In the genomic region with DNA sequence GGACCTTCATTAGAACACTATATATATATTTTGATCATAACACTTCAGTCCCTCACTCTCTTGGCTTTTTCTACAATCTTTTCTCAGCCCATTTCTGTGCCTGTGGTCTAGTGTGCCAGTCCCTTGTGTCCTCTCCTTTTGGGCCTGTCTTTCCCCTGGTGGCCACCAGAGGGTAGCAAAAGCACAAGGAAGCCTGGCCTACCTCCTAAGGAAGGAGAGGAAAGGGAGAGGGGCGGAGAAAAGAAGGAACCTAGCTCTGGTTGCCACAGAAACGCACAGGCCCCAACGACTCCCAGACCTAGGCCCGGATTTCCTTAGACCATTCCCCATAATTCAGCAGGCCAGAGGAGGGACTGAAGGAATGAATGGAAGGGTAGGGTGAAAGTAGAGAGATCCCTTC, we compare ENCODE assay signal across 8 mouse cellular contexts. TPM values are rescaled to one million over a fixed set of nuclear protein-coding genes. Genes with fewer than 3 reads are reported as not detected.
DNase-seq lines count a peak whose midpoint lies in the region; ATAC-seq and TF ChIP-seq lines count a peak whose summit lies in the region.

No protein-coding gene starts in this region.

- peak overlapping the region; percentile 13; the same call in 1 of the 2 replicates for H3K9ac ChIP-seq in hindbrain, embryonic 16.5 days (ENCODE audit: low read depth, low read length)

- intact Hi-C loops in gastrocnemius, adult 2 months (cut with DNase I): loop anchor here (2.0 kb wide), 2 partner anchors 38 to 168 kb away; no protein-coding TSS in a partner anchor

- peaks cover 55% of the 10 kb centered on the region for H3K4me1 ChIP-seq in hindbrain, embryonic 16.5 days (ENCODE audit: control insufficient read depth, insufficient read depth, low read depth, low read length)

- H3K4me2 ChIP-seq in hindbrain, embryonic 16.5 days (ENCODE audit: low read length): peak overlapping the region; percentile 25

- H3K27ac ChIP-seq in gastrocnemius, adult 2 months: no peak overlapping the region
- H3K27ac ChIP-seq in hindbrain, embryonic 16.5 days (ENCODE audit: low read depth, low read length): no peak overlapping the region

- peak; percentile 84 to 90 for DNase-seq in cerebellum, postnatal 4 days (ENCODE audit: low spot score in 2 of 2)
- DNase-seq in gastrocnemius, adult 2 months: peak; percentile 83
- peak; percentile 84 to 88 for DNase-seq in layer of hippocampus, postnatal 36 days
- DNase-seq in lung, postnatal 4 days: peak; percentile 84 to 89
- DNase-seq in right cerebral cortex, adult 18-20 months: peak; percentile 91
- peak; percentile 58 for DNase-seq in urinary bladder, postnatal 10 days (ENCODE audit: low spot score)

- WGBS in hindbrain, embryonic 16.5 days: 0% methylated on average over 4 of the region's 4 CpGs

- H3K27me3 ChIP-seq in hindbrain, embryonic 16.5 days (replicated peaks; ENCODE audit: control insufficient read depth, insufficient read depth, low read length): peaks cover 3% of the 10 kb centered on the region

- TF ChIP-seq CTCF in gastrocnemius, adult 2 months (IDR thresholded peaks at IDR 0.05): peak; percentile 97; the same call in 1 of the 2 replicates

- H3K36me3 ChIP-seq in hindbrain, embryonic 16.5 days (ENCODE audit: control insufficient read depth, insufficient read depth, low read length): 0 out of 2 replicates have a peak, but pooled peaks cover 11% of the 10 kb centered on the region

- ATAC-seq in activated CD4-positive, CD25-positive, alpha-beta regulatory T cell, adult 4 months: peak; percentile 50
- ATAC-seq in hindbrain, embryonic 16.5 days: peak; percentile 9

- H3K9me3 ChIP-seq in hindbrain, embryonic 16.5 days (ENCODE audit: control insufficient read depth, low read length): no peaks in the 10 kb centered on the region

- H3K4me3 ChIP-seq in gastrocnemius, adult 2 months: peak overlapping the region; percentile 50
- H3K4me3 ChIP-seq in hindbrain, embryonic 16.5 days (ENCODE audit: low read length): no peak overlapping the region

RNA-seq across cellular contexts. Expression of a gene that starts 5.9 kb away (rescaled TPM):
- not detected for polyA plus RNA-seq in activated CD4-positive, CD25-positive, alpha-beta regulatory T cell, adult 4 months (2017; shearing (Covaris generic))
- not detected for total RNA-seq in gastrocnemius, adult 2 months (2021)
- 77.9 and 78.0 TPM in 2 replicates for polyA plus RNA-seq in hindbrain, embryonic 16.5 days (2015; fragmentation: Nextera tagmentation; extraction: Ambion mirVana)
- 10 to 100 TPM; 67.0 to 69.9 TPM for total RNA-seq in layer of hippocampus, postnatal 36 days (2021)

RNA-seq across cellular contexts. Expression of a gene that starts 21.0 kb away (rescaled TPM):
- polyA plus RNA-seq in activated CD4-positive, CD25-positive, alpha-beta regulatory T cell, adult 4 months (2017; shearing (Covaris generic)): under 1 TPM; 0.28 to 0.50 TPM
- total RNA-seq in gastrocnemius, adult 2 months (2021): under 1 TPM; 0.15 to 0.20 TPM
- 3.9 and 5.0 TPM in 2 replicates for polyA plus RNA-seq in hindbrain, embryonic 16.5 days (2015; fragmentation: Nextera tagmentation; extraction: Ambion mirVana)
- under 1 TPM; 0.56 to 0.62 TPM for total RNA-seq in layer of hippocampus, postnatal 36 days (2021)

RNA-seq across cellular contexts. Expression of a gene that starts 33.0 kb away (rescaled TPM):
- 10 to 100 TPM in 1 of 2 experiments, 1 to 10 TPM in 1; 7.7 to 12.7 TPM for polyA plus RNA-seq in activated CD4-positive, CD25-positive, alpha-beta regulatory T cell, adult 4 months (2017; shearing (Covaris generic))
- 10 to 100 TPM; 21.7 to 30.5 TPM for total RNA-seq in gastrocnemius, adult 2 months (2021)
- 74.6 and 84.1 TPM in 2 replicates for polyA plus RNA-seq in hindbrain, embryonic 16.5 days (2015; fragmentation: Nextera tagmentation; extraction: Ambion mirVana)
- 100 to 1,000 TPM; 108 to 123 TPM for total RNA-seq in layer of hippocampus, postnatal 36 days (2021)

RNA-seq across cellular contexts. Expression of a gene that starts 35.9 kb away (rescaled TPM):
- not detected for polyA plus RNA-seq in activated CD4-positive, CD25-positive, alpha-beta regulatory T cell, adult 4 months (2017; shearing (Covaris generic))
- 10 to 100 TPM in 1 of 2 experiments, 1 to 10 TPM in 1; 7.9 to 13.1 TPM for total RNA-seq in gastrocnemius, adult 2 months (2021)
- 8.4 and 9.9 TPM in 2 replicates for polyA plus RNA-seq in hindbrain, embryonic 16.5 days (2015; fragmentation: Nextera tagmentation; extraction: Ambion mirVana)
- total RNA-seq in layer of hippocampus, postnatal 36 days (2021): 1 to 10 TPM; 8.8 to 9.9 TPM

RNA-seq across cellular contexts. Expression of a gene that starts 44.9 kb away (rescaled TPM):
- polyA plus RNA-seq in activated CD4-positive, CD25-positive, alpha-beta regulatory T cell, adult 4 months (2017; shearing (Covaris generic)): under 1 TPM in 1 of 2 experiments, not detected in 1; 0.15 TPM
- not detected for total RNA-seq in gastrocnemius, adult 2 months (2021)
- polyA plus RNA-seq in hindbrain, embryonic 16.5 days (2015; fragmentation: Nextera tagmentation; extraction: Ambion mirVana): 0.10 and 0.11 TPM in 2 replicates
- total RNA-seq in layer of hippocampus, postnatal 36 days (2021): under 1 TPM in 1 of 2 experiments, not detected in 1; 0.43 TPM

Comparison
In these comparisons a context has a peak if more than half of its experiments do, and no peak if none do; other contexts are left out.
1. RNA of a gene that starts 5.9 kb away (total RNA-seq): 67.0 to 69.9 TPM in layer of hippocampus, postnatal 36 days; not detected in gastrocnemius, adult 2 months; every median in the first group is over 10 times any median in the second.
2. Peak in every context shown above with its lines, with median percentiles within 50 percentile points of each other: DNase-seq.